Mouse (Mus musculus) MEL (cell line): Measurements from ENCODE around the gene Dclk3.

Experiments
- BHLHE40 ChIP-seq: IDR thresholded peaks from 2 replicates; pipeline ENCODE4 v1.6.1; 2012; ENCODE audit warnings: low read depth, mild to moderate bottlenecking, inconsistent platforms, low read length, improper control_type of control experiment, borderline replicate concordance
- CTCF ChIP-seq, 3 experiments: IDR thresholded peaks in 2 of 3; conservative IDR thresholded peaks in 1 of 3; 2 replicates each; pipeline ENCODE4 v1.5.1; 2011 to 2012; ENCODE audit warnings: low read length in 3 of 3, low read depth in 2 of 3, mild to moderate bottlenecking in 2 of 3, improper control_type of control experiment in 1 of 3, inconsistent platforms in 1 of 3, mixed read lengths in 1 of 3, moderate library complexity in 1 of 3; ENCODE audit not compliant: control insufficient read depth in 1 of 3, insufficient read depth in 1 of 3, poor library complexity in 1 of 3, severe bottlenecking in 1 of 3
- ELF1 ChIP-seq: IDR thresholded peaks from 2 replicates; pipeline ENCODE4 v1.6.1; 2014; ENCODE audit warnings: low read depth, mild to moderate bottlenecking, inconsistent platforms, low read length, improper control_type of control experiment, moderate library complexity
- EP300 ChIP-seq, 2 experiments: IDR thresholded peaks; 2 replicates each; pipeline ENCODE4 v1.6.1; 2011; ENCODE audit warnings: improper control_type of control experiment in 2 of 2, low read length in 2 of 2, low read depth in 1 of 2, mild to moderate bottlenecking in 1 of 2
- ETS1 ChIP-seq: IDR thresholded peaks from 2 replicates; pipeline ENCODE4 v1.6.1; 2012; ENCODE audit warnings: low read depth, mild to moderate bottlenecking, inconsistent platforms, low read length, improper control_type of control experiment, moderate library complexity
- MAX ChIP-seq: IDR thresholded peaks from 2 replicates; pipeline ENCODE4 v1.6.1; 2011; ENCODE audit warnings: low read length, improper control_type of control experiment
- POLR2AphosphoS2 ChIP-seq: IDR thresholded peaks from 2 replicates; pipeline ENCODE4 v1.6.1; 2011; ENCODE audit warnings: low read length, improper control_type of control experiment
- POLR2AphosphoS5 ChIP-seq: IDR thresholded peaks from 2 replicates; pipeline ENCODE4 v1.6.1; 2012; ENCODE audit warnings: low read depth, borderline replicate concordance, mild to moderate bottlenecking, inconsistent platforms, low read length, moderate library complexity, mixed read lengths
- SIN3A ChIP-seq: IDR thresholded peaks from 2 replicates; pipeline ENCODE4 v1.6.1; 2012; ENCODE audit warnings: low read length, improper control_type of control experiment, inconsistent platforms
- TCF12 ChIP-seq: IDR thresholded peaks from 2 replicates; pipeline ENCODE4 v1.6.1; 2014; ENCODE audit warnings: low read depth, mild to moderate bottlenecking, inconsistent platforms, low read length, improper control_type of control experiment, moderate library complexity
- USF1 ChIP-seq: IDR thresholded peaks from 2 replicates; pipeline ENCODE4 v1.6.1; 2014; ENCODE audit warnings: low read depth, mild to moderate bottlenecking, inconsistent platforms, low read length, improper control_type of control experiment, moderate library complexity
- USF2 ChIP-seq, 2 experiments: IDR thresholded peaks; 2 replicates each; pipeline ENCODE4 v1.6.1; 2011 to 2012; ENCODE audit warnings: improper control_type of control experiment in 2 of 2, low read length in 2 of 2, borderline replicate concordance in 1 of 2, inconsistent platforms in 1 of 2, low read depth in 1 of 2, mild to moderate bottlenecking in 1 of 2; ENCODE audit not compliant: insufficient read depth in 1 of 2
- ZKSCAN1 ChIP-seq: IDR thresholded peaks from 2 replicates; pipeline ENCODE4 v1.6.1; 2012; ENCODE audit warnings: low read depth, mild to moderate bottlenecking, inconsistent platforms, low read length, improper control_type of control experiment, moderate library complexity

- TF ChIP-seq SIN3A (no peak), USF1 (no peak), CTCF (IDR thresholded peaks at IDR 0.05 in 2 of 3, conservative IDR thresholded peaks at IDR 0.05 in 1 of 3; ENCODE audit: control insufficient read depth in 1 of 3, insufficient read depth in 1 of 3, low read depth in 2 of 3, low read length in 3 of 3, poor library complexity in 1 of 3, severe bottlenecking in 1 of 3) (peak; percentile 59 to 83 (median 70)), USF2 (IDR thresholded peaks at IDR 0.05; ENCODE audit: borderline replicate concordance in 1 of 2, insufficient read depth in 1 of 2, low read depth in 1 of 2, low read length in 2 of 2) (no peak), BHLHE40 (no peak), ZKSCAN1 (no peak), MAX (no peak), POLR2AphosphoS2 (no peak), ETS1 (no peak), ELF1 (no peak), EP300 (IDR thresholded peaks at IDR 0.05; ENCODE audit: low read depth in 1 of 2, low read length in 2 of 2) (no peak), TCF12 (no peak), POLR2AphosphoS5 (no peak)
These were observed 56.7 kb downstream of the Dclk3 start for GRCm38 (mm10) chr9:111495561-111495960.
